Mouse (Mus musculus) hindbrain, embryonic 16.5 days (tissue): ENCODE measurements around the gene Rtp3. TPM values are rescaled to one million over a fixed set of nuclear protein-coding genes. Genes with fewer than 3 reads are reported as not detected.

Experiments used
- ATAC-seq: fragments of 200-750 bp; cut with Nextera tagmentation; 2 replicates; pipeline ENCODE4 v1.8.0; 2017; ENCODE audit warnings: moderate TSS enrichment, moderate library complexity
- H3K27ac ChIP-seq: fragments of 300-500 bp; sonication (generic); 2 replicates; pipeline ENCODE4 v1.5.1; 2014; ENCODE audit warnings: low read depth, mild to moderate bottlenecking, control low read depth, low read length, moderate library complexity
- H3K27me3 ChIP-seq: fragments of 300-500 bp; sonication (generic); replicated peaks from 2 replicates; pipeline ENCODE4 v1.6.1; 2014; ENCODE audit warnings: low read length; ENCODE audit not compliant: control insufficient read depth, insufficient read depth
- H3K36me3 ChIP-seq: fragments of 300-500 bp; sonication (generic); 2 replicates; pipeline ENCODE4 v1.6.1; 2014; ENCODE audit warnings: mild to moderate bottlenecking, low read length, moderate library complexity, mixed read lengths; ENCODE audit not compliant: control insufficient read depth, insufficient read depth
- H3K4me1 ChIP-seq: fragments of 300-500 bp; sonication (generic); 2 replicates; pipeline ENCODE4 v1.6.1; 2014; ENCODE audit warnings: low read depth, low read length; ENCODE audit not compliant: control insufficient read depth, insufficient read depth
- H3K4me2 ChIP-seq: fragments of 300-500 bp; sonication (generic); 2 replicates; pipeline ENCODE4 v1.6.1; 2014; ENCODE audit warnings: mild to moderate bottlenecking, low read length, control low read depth, moderate library complexity
- H3K4me3 ChIP-seq: fragments of 300-500 bp; sonication (generic); 2 replicates; pipeline ENCODE4 v1.5.1; 2014; ENCODE audit warnings: mild to moderate bottlenecking, low read length, control low read depth, moderate library complexity
- H3K9ac ChIP-seq: fragments of 300-500 bp; sonication (generic); 2 replicates; pipeline ENCODE4 v1.6.1; 2014; ENCODE audit warnings: low read depth, mild to moderate bottlenecking, control low read depth, low read length, moderate library complexity
- H3K9me3 ChIP-seq: fragments of 300-500 bp; sonication (generic); 2 replicates; pipeline ENCODE4 v1.6.1; 2014; ENCODE audit warnings: mild to moderate bottlenecking, low read length, moderate library complexity; ENCODE audit not compliant: control insufficient read depth
- WGBS: fragments of 180-500 bp; shearing (Covaris S2); extraction: QIAGEN DNeasy Blood & Tissue Kit; methylation state at CpG from one replicate; pipeline ENCODE4 v1.1.7; 2014; 5-methylcytosine and 5-hydroxymethylcytosine counted together
- polyA plus RNA-seq: library from polyadenylated mRNA; unstranded; fragments of >200 nt; fragmentation: Nextera tagmentation; extraction: Ambion mirVana; gene quantifications from 2 replicates; pipeline ENCODE4 v1.2.1, GENCODE M21; 2015

Rtp3 gene
- polyA plus RNA-seq, 1 experiment from 2014 or later = not detected

GRCm38 (mm10) chr9:110961386-110961785 is 29.0 kb downstream of the Rtp3 start:
- 98% methylated on average over 8 of the region's 8 CpGs for WGBS
- no peaks in the 10 kb centered on the region for H3K36me3 ChIP-seq
- no peaks in the 10 kb centered on the region for H3K9me3 ChIP-seq
- no peak overlapping the region for H3K27ac ChIP-seq
- no peaks in the 10 kb centered on the region for H3K4me1 ChIP-seq
- ATAC-seq = no peak
- no peak overlapping the region for H3K4me2 ChIP-seq
- H3K4me3 ChIP-seq = no peak overlapping the region
- no peaks in the 10 kb centered on the region for H3K27me3 ChIP-seq
- no peak overlapping the region for H3K9ac ChIP-seq

GRCm38 (mm10) chr9:110960230-110961149 is 29.9 kb downstream of the Rtp3 start:
- Histone ChIP-seq H3K36me3 (no peaks in the 10 kb centered on the region), H3K4me2 (no peak overlapping the region), H3K9ac (no peak overlapping the region), H3K4me1 (no peaks in the 10 kb centered on the region), H3K9me3 (no peaks in the 10 kb centered on the region), H3K4me3 (no peak overlapping the region), H3K27ac (no peak overlapping the region), H3K27me3 (no peaks in the 10 kb centered on the region; the same call in 1 of the 2 replicates)
- no peak for ATAC-seq
- WGBS = 87% methylated on average over 13 of the region's 13 CpGs

DNA sequence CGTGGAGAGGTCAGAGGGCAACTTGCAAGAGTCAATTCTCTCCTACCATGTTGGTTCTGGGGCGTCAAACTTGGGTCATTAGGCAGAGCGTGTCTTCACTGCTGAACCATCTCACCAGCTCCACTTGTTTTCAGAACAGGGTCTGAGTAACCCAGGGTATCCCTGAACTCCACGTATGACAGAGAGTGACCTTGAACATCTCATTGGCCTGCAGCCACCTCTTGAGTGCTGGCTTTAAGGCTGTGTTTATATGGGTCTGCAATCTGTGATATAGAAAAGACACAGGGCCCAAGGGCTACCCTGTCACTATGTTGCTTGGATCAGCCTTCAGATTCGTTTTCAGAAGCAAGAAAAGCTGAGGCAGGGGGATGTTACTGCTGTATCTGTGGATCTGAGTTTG is 30.7 kb downstream of the Rtp3 start:
- Histone ChIP-seq H3K4me1 (no peaks in the 10 kb centered on the region), H3K9ac (no peak overlapping the region), H3K27ac (no peak overlapping the region), H3K4me3 (no peak overlapping the region), H3K36me3 (no peaks in the 10 kb centered on the region), H3K4me2 (no peak overlapping the region), H3K9me3 (no peaks in the 10 kb centered on the region), H3K27me3 (no peaks in the 10 kb centered on the region; the same call in 1 of the 2 replicates)
- ATAC-seq = no peak
- 82% methylated on average over 5 of the region's 5 CpGs for WGBS

DNA sequence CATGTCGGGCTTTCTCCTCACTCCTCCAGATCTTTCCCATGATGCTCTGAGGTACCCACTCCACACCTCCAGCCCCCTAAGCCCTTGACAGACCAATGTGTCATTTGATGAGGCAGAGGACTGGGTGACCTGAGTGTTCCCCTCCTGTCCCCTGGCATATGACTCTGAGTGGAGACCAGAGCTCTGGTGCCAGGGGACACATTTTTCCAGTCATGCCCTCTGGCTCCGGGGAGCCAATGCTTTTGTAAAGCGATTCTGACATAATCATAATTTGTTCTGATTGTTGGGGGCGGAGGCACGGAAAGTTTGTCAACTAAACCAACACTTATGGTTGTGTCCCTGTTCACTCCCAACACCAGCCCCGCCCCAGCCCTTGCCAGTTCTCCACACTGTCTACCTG is 34.4 kb downstream of the Rtp3 start:
- no peak for ATAC-seq
- 86% methylated on average over 6 of the region's 6 CpGs for WGBS

GRCm38 (mm10) chr9:110954681-110955445 is 35.5 kb downstream of the Rtp3 start:
- no peak overlapping the region for H3K27ac ChIP-seq
- H3K4me3 ChIP-seq = no peak overlapping the region
- no peaks in the 10 kb centered on the region for H3K36me3 ChIP-seq
- peak overlapping the region; percentile 65 for H3K4me2 ChIP-seq
- ATAC-seq = no peak
- H3K27me3 ChIP-seq = no peaks in the 10 kb centered on the region; the same call in 1 of the 2 replicates
- no peaks in the 10 kb centered on the region for H3K9me3 ChIP-seq
- 54% methylated on average over 2 of the region's 2 CpGs for WGBS
- no peak overlapping the region for H3K9ac ChIP-seq
- H3K4me1 ChIP-seq = no peaks in the 10 kb centered on the region

More for the DNA sequence above, 34.4 kb downstream of the Rtp3 start:
- Histone ChIP-seq H3K4me1 (no peaks in the 10 kb centered on the region), H3K27ac (no peak overlapping the region), H3K4me3 (no peak overlapping the region), H3K9me3 (no peaks in the 10 kb centered on the region), H3K9ac (no peak overlapping the region), H3K4me2 (no peak overlapping the region), H3K27me3 (no peaks in the 10 kb centered on the region; the same call in 1 of the 2 replicates), H3K36me3 (no peaks in the 10 kb centered on the region)

- Histone ChIP-seq H3K36me3 (no peaks in the 10 kb centered on the region), H3K27ac (peak overlapping the region; percentile 83), H3K9ac (peak overlapping the region; percentile 66), H3K4me3 (peak overlapping the region; percentile 61), H3K4me2 (peak overlapping the region; percentile 65), H3K27me3 (no peaks in the 10 kb centered on the region; the same call in 1 of the 2 replicates), H3K4me1 (no peaks in the 10 kb centered on the region), H3K9me3 (no peaks in the 10 kb centered on the region)
- ATAC-seq = peak; percentile 94
- WGBS = under 1% methylated on average over 44 of the region's 44 CpGs
Observed at GRCm38 (mm10) chr9:110953550-110954461, 36.6 kb downstream of the Rtp3 start.

DNA sequence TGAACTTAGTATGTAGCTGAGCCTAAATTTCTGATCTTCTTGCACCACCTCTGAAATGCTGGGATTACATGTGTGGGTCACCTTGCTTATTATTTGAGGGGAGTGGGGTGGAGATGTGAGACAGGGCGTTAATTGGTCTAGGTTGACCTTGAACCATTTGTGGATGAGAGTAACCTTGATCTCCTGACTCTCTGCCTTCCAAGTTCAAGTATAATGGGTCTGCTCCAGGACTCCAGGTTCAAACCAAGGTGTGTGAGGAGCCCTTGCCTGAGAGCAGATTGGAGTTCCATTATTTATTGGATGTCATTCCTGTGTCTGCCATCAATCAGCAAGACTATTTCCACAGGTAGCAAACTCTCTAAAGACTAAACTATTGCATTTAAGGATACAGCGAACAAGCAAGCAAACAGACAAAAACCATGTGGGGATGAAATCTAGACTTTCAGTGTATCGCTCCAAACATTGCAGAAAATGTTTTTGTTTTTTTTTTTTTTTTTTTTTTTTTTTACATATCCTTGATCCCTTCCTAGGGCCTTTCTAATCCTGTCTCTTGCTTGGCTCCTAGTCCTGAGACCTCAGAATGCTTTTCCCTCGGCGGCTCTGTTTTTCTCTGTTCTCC is 37.3 kb downstream of the Rtp3 start:
- H3K36me3 ChIP-seq = no peaks in the 10 kb centered on the region
- WGBS = 42% methylated on average over 5 of the region's 5 CpGs
- H3K4me3 ChIP-seq = peak overlapping the region; percentile 61
- H3K9ac ChIP-seq = peak overlapping the region; percentile 66
- no peaks in the 10 kb centered on the region for H3K9me3 ChIP-seq
- H3K27ac ChIP-seq = peak overlapping the region; percentile 83
- no peaks in the 10 kb centered on the region for H3K4me1 ChIP-seq
- peak overlapping the region; percentile 65 for H3K4me2 ChIP-seq
- no peak for ATAC-seq
- no peaks in the 10 kb centered on the region; the same call in 1 of the 2 replicates for H3K27me3 ChIP-seq

- no peaks in the 10 kb centered on the region for H3K9me3 ChIP-seq
- H3K27me3 ChIP-seq = no peaks in the 10 kb centered on the region; the same call in 1 of the 2 replicates
- H3K36me3 ChIP-seq = no peaks in the 10 kb centered on the region
- no peaks in the 10 kb centered on the region for H3K4me1 ChIP-seq
- no peak overlapping the region for H3K4me2 ChIP-seq
- WGBS = 60% methylated on average over 6 of the region's 6 CpGs
- H3K27ac ChIP-seq = no peak overlapping the region
- no peak for ATAC-seq
- no peak overlapping the region for H3K4me3 ChIP-seq
- no peak overlapping the region for H3K9ac ChIP-seq
Observed at GRCm38 (mm10) chr9:110952398-110952797, 38.0 kb downstream of the Rtp3 start.
